Mouse (Mus musculus): ENCODE results near the gene Rnf167. TPM values are rescaled to one million over a fixed set of nuclear protein-coding genes. Genes with fewer than 3 reads are reported as not detected.

The Rnf167 gene
- polyA plus RNA-seq, 1 experiment = 118 TPM

DNA sequence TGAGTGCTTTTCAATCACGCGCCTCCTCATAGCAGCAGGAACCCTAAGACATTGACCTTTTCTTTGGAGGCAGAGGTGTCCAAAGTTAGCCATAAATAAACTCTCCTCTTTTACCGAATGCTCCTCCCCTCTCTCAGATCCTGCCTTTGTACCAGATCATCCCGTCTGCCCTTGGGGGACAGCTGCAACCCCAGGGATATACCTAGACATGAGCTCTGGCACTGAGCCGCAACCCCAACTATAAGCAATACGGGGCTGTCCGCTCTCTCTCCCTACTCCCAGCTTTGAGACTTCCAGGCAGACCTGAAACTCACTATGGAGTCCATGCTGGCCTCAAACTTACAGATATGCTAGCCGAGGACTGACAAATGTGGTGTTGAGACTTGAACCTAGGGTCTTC lies 19.7 kb downstream of the Rnf167 start:
- no peak overlapping the region for H3K27ac ChIP-seq (ENCODE audit: insufficient read depth, low read depth, low read length)
- no peaks in the 10 kb centered on the region for H3K27me3 ChIP-seq (replicated peaks; ENCODE audit: control insufficient read depth, insufficient read depth, low read length)
- H3K36me3 ChIP-seq (ENCODE audit: control insufficient read depth, insufficient read depth, low read length) = peaks cover 7% of the 10 kb centered on the region; the same call in 1 of the 2 replicates
- DNase-seq = no peak
- peaks cover 5% of the 10 kb centered on the region; the same call in 1 of the 2 replicates for H3K4me1 ChIP-seq (ENCODE audit: control insufficient read depth, insufficient read depth, low read length)
- TF ChIP-seq POLR2A (IDR thresholded peaks at IDR 0.05; ENCODE audit: low read depth, low read length) (no peak), CTCF (conservative IDR thresholded peaks at IDR 0.05; ENCODE audit: insufficient read depth, insufficient read length, low read depth, low read length) (no peak)
- 92% methylated on average over 8 of the region's 8 CpGs for WGBS
- no peak overlapping the region for H3K4me3 ChIP-seq (ENCODE audit: insufficient read depth, low read depth, low read length)

GRCm38 (mm10) chr11:70667271-70668150 lies 20.5 kb downstream of the Rnf167 start:
- H3K36me3 ChIP-seq (ENCODE audit: control insufficient read depth, insufficient read depth, low read length) = peaks cover 7% of the 10 kb centered on the region; the same call in 1 of the 2 replicates
- 43% methylated on average over 14 of the region's 14 CpGs for WGBS
- no peaks in the 10 kb centered on the region for H3K27me3 ChIP-seq (replicated peaks; ENCODE audit: control insufficient read depth, insufficient read depth, low read length)
- peaks cover 8% of the 10 kb centered on the region; the same call in 1 of the 2 replicates for H3K4me1 ChIP-seq (ENCODE audit: control insufficient read depth, insufficient read depth, low read length)
- no peak for DNase-seq
- 0 out of 2 replicates have a peak overlapping the region, but pooled peaks have one; percentile 4 for H3K4me3 ChIP-seq (ENCODE audit: insufficient read depth, low read depth, low read length)
- peak overlapping the region; percentile 46 for H3K27ac ChIP-seq (ENCODE audit: insufficient read depth, low read depth, low read length)
- TF ChIP-seq CTCF (conservative IDR thresholded peaks at IDR 0.05; ENCODE audit: insufficient read depth, insufficient read length, low read depth, low read length) (no peak), POLR2A (IDR thresholded peaks at IDR 0.05; ENCODE audit: low read depth, low read length) (no peak)

DNA sequence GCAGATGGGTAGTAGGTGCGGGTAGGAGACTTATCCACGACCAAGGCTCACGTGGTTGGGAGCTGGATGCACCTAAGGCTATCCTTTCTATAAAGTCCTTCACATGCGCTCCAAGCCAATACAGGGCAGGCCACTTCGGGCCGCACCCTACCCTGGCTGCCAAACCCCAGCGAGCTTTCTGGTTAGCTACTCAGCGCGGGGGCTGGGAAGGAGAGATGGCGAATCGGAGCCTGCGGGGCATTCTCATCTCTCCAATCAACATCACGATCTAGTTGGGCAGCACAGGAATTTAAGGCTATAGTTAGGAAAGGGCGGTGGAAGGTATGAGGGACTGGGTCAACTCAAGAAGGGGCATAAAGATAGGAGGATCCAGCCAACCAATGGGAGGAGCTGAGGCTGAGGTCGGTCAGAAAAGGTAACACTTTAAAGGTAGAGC lies 21.3 kb downstream of the Rnf167 start:
- no peak for DNase-seq

DNA sequence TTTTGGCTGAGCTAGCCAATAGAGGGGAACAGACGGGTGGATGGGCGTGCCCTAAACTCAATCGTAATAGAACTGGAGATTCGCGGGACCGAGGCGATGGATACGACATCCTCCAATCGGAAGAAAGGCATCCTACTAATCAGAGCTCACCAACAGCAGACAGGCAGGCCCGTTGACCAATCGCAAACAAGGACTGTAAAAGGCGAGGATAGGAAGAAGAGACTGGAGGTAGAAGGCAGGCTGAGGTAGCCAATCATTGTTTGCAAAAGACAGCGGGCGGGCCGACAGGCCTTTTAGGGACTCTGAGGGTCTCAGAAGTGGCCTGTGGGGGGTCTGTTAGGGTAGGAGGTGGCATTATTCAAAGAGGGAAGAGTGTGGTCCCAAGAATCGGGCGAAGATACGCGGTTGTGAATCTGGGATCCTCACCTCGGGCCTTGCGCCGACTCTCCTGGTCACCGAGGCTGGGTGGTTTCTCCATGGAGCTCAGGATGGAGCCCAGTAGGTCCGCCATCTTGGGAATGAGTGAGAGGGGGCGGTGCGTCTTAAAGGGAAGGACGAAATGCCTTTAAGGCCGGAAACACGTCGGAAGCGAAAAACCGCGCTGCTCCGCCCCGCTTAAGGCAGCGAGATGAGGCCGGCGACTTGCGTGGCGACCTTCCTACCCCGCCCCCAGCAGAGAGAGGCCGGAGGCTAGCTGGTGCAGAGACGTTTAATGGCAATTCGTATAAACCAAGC lies 21.9 kb downstream of the Rnf167 start, which contains the start of gene Spag7:
Spag7 (minus strand) TSS at position 646 of the 735 bp plus-strand sequence.
- H3K36me3 ChIP-seq (ENCODE audit: control insufficient read depth, insufficient read depth, low read length) = peaks cover 7% of the 10 kb centered on the region
- TF ChIP-seq POLR2A (IDR thresholded peaks at IDR 0.05; ENCODE audit: low read depth, low read length) = peak; percentile 58
- no peak for TF ChIP-seq CTCF (conservative IDR thresholded peaks at IDR 0.05; ENCODE audit: insufficient read depth, insufficient read length, low read depth, low read length)
- peak; percentile 100 for DNase-seq
- WGBS = under 1% methylated on average over 44 of the region's 44 CpGs
- H3K4me3 ChIP-seq (ENCODE audit: insufficient read depth, low read depth, low read length) = peak within 1 kb of the TSS; percentile 69
- no peaks in the 10 kb centered on the region for H3K27me3 ChIP-seq (replicated peaks; ENCODE audit: control insufficient read depth, insufficient read depth, low read length)
- peak within 1 kb of the TSS; percentile 94 for H3K27ac ChIP-seq (ENCODE audit: insufficient read depth, low read depth, low read length)
- peaks cover 8% of the 10 kb centered on the region; the same call in 1 of the 2 replicates for H3K4me1 ChIP-seq (ENCODE audit: control insufficient read depth, insufficient read depth, low read length)

More for the DNA sequence above, 21.3 kb downstream of the Rnf167 start:
- WGBS = under 1% methylated on average over 15 of the region's 15 CpGs
- peak overlapping the region; percentile 46 for H3K4me3 ChIP-seq (ENCODE audit: insufficient read depth, low read depth, low read length)
- peaks cover 7% of the 10 kb centered on the region; the same call in 1 of the 2 replicates for H3K36me3 ChIP-seq (ENCODE audit: control insufficient read depth, insufficient read depth, low read length)
- peak overlapping the region; percentile 28; the same call in 1 of the 2 replicates for H3K27ac ChIP-seq (ENCODE audit: insufficient read depth, low read depth, low read length)
- TF ChIP-seq CTCF (conservative IDR thresholded peaks at IDR 0.05; ENCODE audit: insufficient read depth, insufficient read length, low read depth, low read length) (no peak), POLR2A (IDR thresholded peaks at IDR 0.05; ENCODE audit: low read depth, low read length) (no peak)
- no peaks in the 10 kb centered on the region for H3K27me3 ChIP-seq (replicated peaks; ENCODE audit: control insufficient read depth, insufficient read depth, low read length)
- peaks cover 8% of the 10 kb centered on the region; the same call in 1 of the 2 replicates for H3K4me1 ChIP-seq (ENCODE audit: control insufficient read depth, insufficient read depth, low read length)

- Histone ChIP-seq H3K36me3 (ENCODE audit: control insufficient read depth, insufficient read depth, low read length) (no peaks in the 10 kb centered on the region; the same call in 1 of the 2 replicates), H3K27ac (ENCODE audit: insufficient read depth, low read depth, low read length) (peak overlapping the region; percentile 81), H3K27me3 (replicated peaks; ENCODE audit: control insufficient read depth, insufficient read depth, low read length) (no peaks in the 10 kb centered on the region), H3K4me1 (ENCODE audit: control insufficient read depth, insufficient read depth, low read length) (peaks cover 8% of the 10 kb centered on the region; the same call in 1 of the 2 replicates), H3K4me3 (ENCODE audit: insufficient read depth, low read depth, low read length) (peak overlapping the region; percentile 69)
- peak; percentile 43 for TF ChIP-seq CTCF (conservative IDR thresholded peaks at IDR 0.05; ENCODE audit: insufficient read depth, insufficient read length, low read depth, low read length)
- peak; percentile 8 for TF ChIP-seq POLR2A (IDR thresholded peaks at IDR 0.05; ENCODE audit: low read depth, low read length)
- WGBS = 2% methylated on average over 31 of the region's 31 CpGs
- peak; percentile 75 for DNase-seq
Measured at GRCm38 (mm10) chr11:70669582-70670345, 22.7 kb downstream of the Rnf167 start.

- 31% methylated on average over 14 of the region's 14 CpGs for WGBS
- Histone ChIP-seq H3K27ac (ENCODE audit: insufficient read depth, low read depth, low read length) (peak overlapping the region; percentile 81), H3K36me3 (ENCODE audit: control insufficient read depth, insufficient read depth, low read length) (no peaks in the 10 kb centered on the region; the same call in 1 of the 2 replicates), H3K4me3 (ENCODE audit: insufficient read depth, low read depth, low read length) (peak overlapping the region; percentile 69), H3K27me3 (replicated peaks; ENCODE audit: control insufficient read depth, insufficient read depth, low read length) (no peaks in the 10 kb centered on the region), H3K4me1 (ENCODE audit: control insufficient read depth, insufficient read depth, low read length) (peaks cover 8% of the 10 kb centered on the region; the same call in 1 of the 2 replicates)
- TF ChIP-seq CTCF (conservative IDR thresholded peaks at IDR 0.05; ENCODE audit: insufficient read depth, insufficient read length, low read depth, low read length) (no peak), POLR2A (IDR thresholded peaks at IDR 0.05; ENCODE audit: low read depth, low read length) (no peak)
- no peak for DNase-seq
Measured at GRCm38 (mm10) chr11:70670483-70670882, 23.4 kb downstream of the Rnf167 start.

All from kidney, adult 2 months (tissue).